Mouse (Mus musculus): ENCODE measurements around the gene S100a13.

GRCm38 (mm10) chr3:90527291-90527873 lies 13.1 kb downstream of the S100a13 start:
- no peak for TF ChIP-seq CTCF (conservative IDR thresholded peaks at IDR 0.05; ENCODE audit: insufficient read depth, insufficient read length, low read depth, low read length)
- TF ChIP-seq POLR2A (IDR thresholded peaks at IDR 0.05; ENCODE audit: low read depth, low read length), result no peak

Data from kidney, adult 2 months (tissue).